Mouse (Mus musculus) spleen, postnatal 36 days (tissue): ENCODE measurements around the gene Myo10.

ENCODE experiments used
- DNase-seq, 2 experiments: peaks; one replicate each; pipeline ENCODE4 v3.0.0; 2022; ENCODE audit warnings: low spot score in 2 of 2, mixed read lengths in 1 of 2

The Myo10 gene

DNA sequence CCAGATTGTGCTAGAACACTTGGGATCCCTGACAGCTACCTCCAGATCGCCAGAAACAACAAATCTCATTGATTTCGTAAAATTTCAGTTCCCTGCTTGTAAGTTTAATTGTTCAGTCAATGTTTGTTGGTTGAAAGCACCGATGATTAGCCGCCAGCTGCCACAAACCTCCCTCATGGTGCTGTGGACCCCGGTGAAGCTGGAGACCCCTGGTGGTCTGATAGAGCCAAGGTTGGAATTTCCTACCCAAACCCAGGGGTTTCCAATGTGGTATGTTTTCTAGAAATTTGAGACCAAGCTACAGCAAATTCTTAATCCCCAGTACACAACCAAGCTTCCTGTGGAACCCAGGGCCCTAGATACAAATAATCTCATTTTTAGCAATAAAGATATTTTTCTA lies 179.4 kb downstream of the Myo10 start:
- no peak for DNase-seq

DNA sequence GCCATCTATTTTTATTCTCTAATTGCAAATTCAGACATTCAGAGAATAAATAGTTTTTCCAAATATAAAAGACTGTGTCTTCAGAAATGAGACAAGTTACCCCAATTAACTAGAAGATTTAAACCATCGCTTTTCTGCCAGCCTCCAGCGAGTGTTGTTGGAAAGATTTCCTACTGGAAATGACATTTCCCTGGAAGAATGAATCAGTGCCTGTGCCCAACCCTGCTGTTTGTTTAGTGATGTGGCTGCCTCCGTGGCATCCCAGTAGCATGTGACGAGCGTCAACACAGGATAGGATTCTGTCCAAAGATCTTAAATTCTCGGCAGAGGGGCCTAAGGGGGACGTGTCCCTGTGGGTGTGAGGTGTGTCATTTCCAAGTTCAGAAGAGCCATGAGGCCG lies 179.9 kb downstream of the Myo10 start:
- no peak for DNase-seq

DNA sequence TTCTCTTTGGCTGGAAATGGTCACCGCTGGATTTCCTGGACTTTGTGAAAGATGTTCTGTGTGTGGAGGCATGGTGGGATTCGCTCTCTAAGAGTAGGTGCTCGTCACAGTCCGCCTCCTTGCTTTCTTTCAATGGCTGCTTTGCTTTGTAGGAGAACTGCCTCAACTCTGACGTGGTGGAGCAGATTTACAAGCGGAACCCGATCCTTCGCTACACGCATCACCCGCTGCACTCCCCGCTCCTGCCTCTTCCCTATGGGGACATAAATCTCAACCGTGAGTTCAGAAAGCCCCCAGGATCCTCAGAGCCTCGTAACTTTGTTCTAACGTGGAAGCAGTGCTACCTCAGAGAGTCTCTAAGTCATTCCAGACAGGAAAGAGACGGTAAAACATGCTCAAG lies 180.8 kb downstream of the Myo10 start:
- DNase-seq, result no peak

DNA sequence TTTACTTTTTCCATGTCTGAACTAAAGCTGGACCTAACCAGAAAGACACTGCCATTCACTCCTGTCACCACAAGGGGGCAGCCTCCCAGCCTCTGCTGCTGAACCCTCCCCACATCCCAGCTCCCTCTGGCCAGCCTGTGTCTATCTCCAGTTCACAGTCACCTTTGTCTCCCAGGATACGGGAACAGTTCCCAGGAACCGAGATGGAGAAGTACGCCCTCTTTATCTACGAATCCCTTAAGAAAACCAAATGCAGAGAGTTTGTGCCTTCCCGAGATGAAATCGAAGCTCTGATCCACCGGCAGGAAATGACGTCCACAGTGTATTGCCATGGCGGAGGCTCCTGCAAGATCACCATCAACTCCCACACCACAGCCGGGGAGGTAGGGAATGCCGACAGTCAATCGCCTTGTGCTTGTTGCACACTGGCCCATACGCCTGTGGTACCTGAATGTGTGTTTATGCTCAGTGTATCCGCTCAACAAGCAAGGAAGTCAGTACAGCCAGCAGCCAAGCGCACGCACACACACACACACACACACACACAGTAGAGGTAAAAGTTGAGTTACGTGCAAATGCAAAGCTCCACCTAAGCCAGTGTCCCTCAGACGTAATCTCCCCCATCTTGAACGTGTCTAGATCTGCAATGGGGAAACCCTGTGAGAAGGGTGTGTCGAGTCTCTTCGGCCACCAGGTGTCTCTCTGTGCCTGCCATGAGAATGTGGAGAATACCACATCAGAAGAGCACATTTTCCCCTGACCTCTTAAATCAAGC lies 183.2 kb downstream of the Myo10 start:
- peak; percentile 45 to 55 for DNase-seq

DNA sequence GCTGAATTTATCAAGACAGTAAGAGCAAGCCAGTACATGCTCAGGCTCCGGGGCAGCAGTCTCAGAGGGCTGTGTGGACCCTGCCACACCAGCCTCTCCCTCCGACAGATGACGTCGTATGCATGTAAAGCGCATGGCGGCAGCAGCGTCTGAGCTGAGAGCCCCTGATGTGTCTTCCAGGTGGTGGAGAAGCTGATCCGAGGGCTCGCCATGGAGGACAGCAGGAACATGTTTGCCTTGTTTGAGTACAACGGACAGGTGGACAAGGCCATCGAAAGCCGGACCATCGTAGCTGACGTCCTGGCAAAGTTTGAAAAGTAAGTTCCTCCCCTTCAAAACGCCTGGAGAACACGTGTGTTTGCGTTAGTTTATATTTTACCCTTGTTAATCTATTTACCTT lies 184.0 kb downstream of the Myo10 start:
- DNase-seq, result no peak

DNA sequence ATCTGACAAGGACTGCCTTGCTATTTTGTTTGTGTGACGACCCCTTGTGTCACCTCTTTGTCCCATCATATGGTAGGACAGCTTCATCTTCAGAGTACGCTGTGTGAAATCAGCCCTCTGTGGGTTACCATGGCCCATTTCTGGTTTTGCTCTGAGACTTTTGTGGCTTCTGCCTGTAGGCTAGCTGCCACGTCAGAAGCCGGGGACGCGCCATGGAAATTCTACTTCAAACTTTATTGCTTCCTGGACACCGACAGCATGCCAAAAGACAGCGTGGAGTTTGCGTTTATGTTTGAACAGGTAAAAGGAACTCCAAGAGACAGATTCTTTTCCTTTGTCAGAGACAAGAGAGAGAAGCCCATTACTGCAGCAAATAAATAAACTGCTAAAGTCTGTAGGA lies 184.6 kb downstream of the Myo10 start:
- no peak for DNase-seq

DNA sequence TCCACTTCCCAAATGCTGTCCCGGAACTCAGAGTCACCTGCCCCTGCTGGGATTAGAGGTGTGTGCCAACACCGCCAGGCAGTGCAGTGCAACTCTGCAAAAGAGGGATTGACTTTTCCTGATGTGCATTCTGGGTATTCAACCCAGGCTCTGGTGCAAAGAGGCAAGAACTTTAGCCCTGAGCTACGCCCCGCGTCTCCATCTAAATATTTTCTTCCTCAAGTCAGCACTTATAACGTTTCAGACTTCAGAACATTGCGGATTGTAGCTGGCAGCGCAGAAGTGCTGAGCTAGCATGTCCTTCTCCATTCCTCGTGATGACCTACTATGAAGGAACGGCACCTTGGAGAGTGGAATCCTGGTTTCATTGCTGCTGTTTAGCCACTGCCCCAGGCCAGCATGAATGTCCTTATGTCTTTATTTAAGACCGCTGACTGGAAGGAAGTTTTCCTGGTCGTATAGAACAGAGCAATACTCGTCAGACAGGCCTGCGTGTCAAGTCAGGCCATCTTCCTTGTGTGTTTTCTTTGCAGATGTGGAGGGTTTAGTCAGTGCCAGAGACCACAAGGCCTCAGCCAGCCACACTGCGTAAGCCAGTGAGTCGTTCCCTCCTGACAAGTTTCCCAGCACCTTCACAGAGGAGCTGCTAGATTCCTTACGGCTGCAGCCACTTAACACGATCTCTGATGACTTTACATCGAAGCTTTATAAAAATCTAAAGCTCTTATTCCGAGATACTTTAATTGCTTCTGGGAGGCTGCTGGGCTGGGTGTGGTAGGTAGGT lies 186.5 kb downstream of the Myo10 start:
- DNase-seq, result no peak

DNA sequence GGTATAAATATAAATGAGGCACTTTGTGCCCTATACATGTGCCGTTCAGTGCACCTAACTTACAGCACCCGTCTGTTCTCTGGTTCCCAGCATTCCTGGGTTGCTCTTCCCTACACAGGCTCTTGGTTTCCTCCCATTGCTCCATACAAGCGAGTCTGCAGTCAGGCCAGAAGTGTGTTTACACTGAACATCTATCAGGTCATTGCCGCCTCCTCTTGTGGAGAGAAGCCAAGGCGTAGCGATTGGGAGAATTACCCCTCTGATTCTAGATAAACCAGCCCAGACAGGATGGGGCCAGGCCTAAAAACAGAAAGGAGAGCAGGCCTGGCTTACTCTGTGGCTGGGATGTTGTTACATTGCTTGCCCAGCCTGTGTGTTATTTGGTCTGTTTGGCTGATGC lies 187.3 kb downstream of the Myo10 start:
- DNase-seq, result no peak

DNA sequence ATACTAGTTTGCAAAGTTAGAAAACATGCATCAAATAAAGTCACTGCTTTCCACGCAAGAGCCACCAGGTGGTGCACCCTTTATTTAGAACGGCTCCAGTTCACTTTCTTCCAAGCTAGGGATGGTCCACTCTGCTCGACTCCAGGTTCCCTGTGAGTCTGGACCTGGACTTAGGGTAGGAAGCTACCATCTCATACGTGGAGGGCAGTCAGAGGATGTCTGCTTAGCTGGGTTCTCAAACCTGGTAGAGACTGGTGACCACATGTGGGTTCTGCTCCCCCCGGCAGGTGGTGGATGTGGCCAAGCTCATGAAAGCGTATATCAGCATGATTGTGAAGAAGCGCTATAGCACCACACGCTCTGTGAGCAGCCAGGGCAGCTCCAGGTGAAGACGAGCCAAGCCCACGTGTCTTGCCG lies 189.5 kb downstream of the Myo10 start:
- DNase-seq, result peak; percentile 61 to 65

DNA sequence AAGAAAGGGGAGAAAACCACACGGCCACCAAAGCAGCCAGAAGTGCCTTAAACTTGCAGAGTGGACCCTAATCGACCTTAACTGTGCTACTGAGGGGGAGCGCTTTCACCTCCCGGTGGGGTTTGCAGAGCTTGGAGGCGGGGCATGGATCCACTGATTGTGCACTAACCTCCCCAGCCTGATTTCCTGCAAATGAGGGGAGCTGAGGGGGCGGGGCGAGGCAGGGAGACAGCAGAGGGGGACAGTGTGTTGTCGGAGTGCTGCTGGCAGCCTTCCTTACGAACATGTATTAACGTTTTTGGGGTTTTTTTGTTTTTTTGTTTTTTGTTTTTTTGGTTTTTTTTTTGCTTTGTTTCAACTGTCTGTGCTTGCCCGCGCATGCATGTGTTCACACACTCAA lies 190.2 kb downstream of the Myo10 start:
- peak; percentile 49 for DNase-seq

DNA sequence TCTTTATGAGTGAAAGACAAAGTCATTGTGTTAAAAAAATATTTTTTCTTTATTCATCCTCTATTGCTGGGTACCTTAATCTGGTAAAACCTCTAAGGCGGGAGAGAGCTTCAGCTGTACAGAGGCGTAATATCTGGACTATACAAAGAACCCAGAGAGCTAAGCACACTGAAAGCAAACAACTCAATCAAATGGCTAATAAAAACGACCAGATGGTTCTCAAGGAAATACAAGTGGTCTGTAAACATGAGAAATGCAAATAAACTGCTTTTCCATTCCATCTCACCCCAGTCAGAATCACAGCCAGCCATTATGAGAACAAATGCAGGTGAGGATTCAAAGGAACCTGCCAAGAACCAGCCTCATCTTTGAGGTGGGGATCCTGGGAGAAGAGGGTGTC lies 192.2 kb downstream of the Myo10 start:
- no peak for DNase-seq

DNA sequence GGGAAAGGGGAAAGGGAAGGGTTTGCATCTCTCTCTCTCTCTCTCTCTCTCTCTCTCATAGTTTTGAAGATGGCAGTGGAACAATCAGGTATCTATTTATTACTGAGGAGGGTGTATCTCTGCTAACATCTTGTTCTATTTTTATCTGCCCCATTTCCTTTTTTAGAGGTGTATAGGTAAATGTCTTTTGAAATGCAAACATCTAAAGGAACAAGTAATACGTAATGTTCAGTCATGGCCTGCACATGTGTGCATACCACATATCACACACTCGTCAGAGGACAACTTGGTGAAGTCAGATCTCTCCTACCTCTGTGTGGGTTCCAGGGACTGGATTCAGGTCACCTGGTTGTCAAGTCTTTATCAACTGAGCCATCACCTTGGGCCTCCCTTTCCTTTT lies 194.9 kb downstream of the Myo10 start:
- no peak for DNase-seq

DNA sequence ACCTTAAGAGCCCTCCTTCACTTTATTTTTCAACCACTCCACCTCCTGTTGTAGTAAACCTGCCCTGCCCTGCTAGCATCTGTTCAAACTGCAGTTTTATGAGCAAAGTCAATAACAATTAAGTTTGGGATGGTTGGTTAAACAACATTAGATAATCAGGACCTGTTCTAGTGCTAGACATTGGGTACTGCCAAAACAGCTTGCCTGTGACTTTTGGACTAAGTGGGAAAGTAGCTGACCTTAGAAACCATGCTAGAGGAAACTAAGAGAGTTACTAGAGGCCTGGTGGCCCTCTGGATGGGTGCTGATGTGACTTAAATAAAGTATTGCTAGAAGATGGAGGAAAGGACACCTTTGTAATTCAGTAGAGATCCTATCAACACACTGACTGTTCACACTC lies 199.7 kb downstream of the Myo10 start:
- no peak for DNase-seq

DNA sequence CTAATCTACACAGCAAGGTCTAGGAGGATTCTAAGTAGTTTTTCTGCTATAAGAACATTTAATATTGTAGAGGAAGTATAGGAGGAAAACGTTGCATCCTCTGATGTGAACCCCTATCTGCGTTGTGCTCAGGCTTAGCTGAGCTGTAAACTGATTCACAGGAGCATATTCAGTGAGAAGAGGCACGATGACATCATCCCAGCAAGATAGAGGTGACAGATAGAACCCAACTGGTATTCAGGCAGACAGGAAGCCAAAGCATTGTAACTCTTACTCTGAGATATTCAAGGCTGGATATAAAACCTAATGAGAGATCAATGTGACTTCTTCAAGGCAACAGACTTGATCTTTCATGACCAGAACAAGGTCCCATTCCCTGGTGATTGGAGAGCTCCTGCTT lies 200.3 kb downstream of the Myo10 start:
- no peak for DNase-seq

DNA sequence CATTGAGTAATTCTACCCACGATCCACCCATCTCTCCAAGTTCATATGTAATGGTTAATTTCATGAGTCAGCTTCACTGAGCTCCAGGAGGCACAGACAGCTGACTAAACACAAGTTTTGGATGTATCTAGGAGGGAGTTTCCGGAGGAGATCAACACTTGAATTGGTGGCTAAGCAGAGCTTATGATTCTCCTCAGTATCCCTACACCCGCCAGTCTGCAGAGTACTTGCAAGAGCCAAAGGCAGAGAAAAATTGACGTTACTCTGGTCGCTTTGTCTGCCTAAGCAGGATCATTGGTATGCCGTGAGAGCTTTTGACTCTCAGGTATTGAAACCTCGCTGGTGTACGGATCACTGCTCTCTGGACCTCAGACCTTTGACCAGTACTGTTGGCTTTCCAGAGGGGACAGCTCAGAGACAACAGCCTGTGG lies 204.2 kb downstream of the Myo10 start:
- no peak for DNase-seq

DNA sequence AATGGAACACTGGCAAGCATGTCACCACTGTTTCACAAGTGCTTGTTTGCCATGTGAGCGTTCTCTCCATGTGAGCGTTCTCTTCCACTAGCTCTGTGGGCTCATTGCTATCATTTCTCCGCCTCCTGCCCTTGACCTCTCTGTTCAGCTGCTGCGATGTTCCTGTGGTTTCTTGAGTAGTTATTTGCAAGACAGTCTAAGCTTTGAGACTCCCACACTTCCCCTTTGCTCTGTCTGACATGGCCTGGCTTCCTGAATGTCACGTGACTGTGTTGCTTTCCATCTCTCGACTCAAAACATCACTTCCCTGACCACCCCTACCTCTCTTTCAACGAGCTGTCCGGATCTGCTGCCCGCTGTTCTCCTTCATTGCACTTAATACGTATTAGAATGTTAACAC lies 206.1 kb downstream of the Myo10 start:
- peak; percentile 79 to 83 for DNase-seq

DNA sequence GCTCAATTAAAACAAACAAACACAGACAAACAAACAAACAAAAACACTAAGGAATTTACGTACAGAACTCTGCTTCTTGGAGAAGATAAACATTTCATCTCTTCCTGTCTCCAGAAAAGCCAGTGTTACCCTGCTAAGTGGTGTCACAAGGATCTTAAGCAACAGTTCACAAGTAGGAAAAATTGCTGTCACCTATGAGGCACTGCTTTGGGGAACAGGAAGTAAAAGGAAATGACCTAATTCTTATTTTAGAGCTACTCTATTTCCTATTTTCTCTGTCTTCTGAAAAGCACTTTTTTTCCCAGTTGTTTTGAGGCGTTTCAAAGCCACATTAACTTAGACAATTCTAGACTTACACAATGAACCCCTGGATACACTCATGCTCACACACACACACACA lies 208.1 kb downstream of the Myo10 start:
- DNase-seq, result peak; percentile 41 to 54

DNA sequence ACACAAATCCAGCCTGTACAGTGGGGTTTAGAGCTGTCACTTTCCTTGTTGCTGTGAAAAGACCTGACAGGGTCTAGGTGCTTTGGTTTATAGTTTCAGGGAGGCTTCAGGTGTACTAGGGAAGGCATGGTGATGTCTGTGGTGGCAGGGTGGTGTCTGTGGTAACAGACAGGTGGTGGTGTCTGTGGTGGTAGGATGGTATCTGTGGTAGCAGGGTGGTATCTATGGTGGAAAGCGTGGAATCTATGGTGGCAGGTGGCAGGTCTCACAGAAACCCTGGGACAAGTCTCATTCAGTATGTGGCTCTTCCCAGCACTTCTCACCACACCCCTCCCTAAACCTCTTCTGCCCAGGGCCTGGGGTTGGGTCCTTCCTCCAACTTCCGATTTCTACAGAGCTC lies 212.0 kb downstream of the Myo10 start:
- DNase-seq, result no peak

DNA sequence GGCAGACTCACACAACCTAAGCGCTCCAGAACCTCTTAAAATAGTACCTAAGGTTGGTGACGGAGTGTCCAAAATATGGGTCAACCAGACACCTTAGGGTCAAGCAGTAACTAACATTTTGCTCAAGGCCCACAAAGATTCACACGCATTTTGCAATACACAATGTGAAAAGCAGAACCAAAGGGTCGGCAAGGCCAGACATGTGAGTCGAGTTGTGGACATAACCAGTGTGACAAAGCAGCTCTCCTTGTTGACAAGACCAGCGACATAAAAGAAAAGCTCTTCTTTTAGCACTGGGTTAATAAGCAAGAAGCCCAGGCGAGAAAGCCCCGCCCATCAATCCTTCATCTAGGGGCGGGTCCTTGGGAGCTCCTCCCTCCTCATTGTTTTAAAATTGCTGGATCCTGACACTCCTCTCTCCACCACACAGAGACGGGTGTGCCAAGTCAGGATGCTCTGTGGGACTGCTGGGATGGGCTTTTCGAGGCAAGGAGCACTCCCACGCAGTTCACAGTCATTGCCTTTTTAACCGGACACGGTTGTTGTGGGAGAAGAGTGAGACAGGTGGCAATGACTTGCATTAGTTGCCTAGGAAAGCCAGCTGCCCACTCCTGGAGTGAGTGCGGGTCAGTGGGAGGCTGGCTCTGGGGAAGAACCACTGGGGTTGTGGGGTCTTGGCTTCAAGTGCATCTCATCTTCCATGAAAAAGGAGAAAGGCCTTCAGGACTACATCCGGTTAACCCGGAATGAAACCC lies 212.8 kb downstream of the Myo10 start:
- no peak for DNase-seq

DNA sequence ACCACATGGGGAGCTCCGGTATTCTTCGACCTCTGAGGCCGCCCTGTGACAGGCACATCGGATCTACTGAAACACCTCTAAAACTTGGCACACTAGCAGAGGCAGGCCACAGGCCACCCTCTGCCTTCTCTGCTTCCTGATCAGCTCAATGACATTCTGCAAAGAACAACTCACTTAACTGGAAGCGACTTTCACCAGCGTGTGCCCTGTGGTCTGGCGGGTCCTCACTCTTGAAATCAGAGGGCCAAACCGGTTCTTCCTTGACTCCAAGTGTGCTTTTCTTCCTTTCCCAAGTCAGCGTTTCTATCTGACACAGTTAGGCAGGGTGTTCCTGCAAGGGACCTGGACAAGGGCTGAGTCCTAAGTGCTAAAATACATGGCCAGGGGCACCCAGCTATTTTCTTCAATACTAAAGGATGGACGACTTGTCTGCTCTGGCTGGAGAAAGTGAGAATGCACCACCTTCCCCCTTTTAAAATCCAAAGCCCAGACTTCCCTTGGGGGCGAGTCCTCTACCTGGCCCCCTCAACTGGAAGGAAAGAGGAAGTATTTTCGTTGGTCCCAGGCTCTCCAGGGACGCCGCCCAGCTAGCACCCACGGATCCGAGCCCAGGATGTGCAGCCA lies 220.2 kb downstream of the Myo10 start:
- DNase-seq, result no peak

DNA sequence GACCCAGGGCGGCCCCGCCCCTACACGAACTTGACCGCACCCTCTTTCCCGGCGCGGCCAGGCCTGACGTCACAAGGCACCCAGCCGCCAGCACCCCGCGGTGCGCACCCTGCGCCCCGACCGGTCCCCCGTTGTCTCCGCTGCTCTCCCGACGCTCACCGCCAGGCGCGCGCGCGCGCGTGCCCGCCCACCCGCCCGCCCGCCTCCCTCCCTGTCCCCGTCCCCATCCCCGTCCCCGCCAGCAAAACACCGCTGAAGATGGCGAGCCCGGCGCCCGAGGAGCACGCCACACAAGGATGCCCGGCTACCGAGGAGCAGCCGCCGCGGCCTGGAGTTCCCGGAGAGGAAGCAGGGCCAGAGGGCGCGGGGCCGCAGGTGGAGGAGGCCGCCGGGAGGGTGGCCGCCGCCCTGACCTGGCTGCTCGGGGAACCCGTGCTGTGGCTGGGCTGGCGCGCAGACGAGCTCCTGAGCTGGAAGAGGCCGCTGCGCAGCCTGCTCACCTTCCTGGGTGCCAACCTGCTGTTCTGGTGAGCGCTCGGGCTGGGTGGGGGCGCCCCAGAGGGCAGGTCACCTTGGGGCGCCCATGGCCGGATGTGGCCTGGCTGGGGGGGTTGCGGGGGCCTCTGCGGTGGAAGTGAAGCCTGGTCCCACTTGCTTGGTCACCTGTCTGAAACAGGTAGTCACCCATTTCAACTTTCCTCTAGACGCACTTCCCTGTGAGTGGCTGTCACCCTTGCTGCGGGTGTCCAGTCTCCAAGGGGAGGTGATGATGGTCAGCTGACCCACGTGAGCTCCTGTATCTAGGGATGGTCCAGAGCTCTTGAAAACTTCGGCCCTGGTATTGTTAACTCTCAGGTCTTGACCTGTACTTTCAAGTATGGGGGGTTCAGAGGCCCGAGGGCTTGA lies 221.0 kb downstream of the Myo10 start, which contains the start of gene Retreg1:
Gene Retreg1, plus strand, starts transcription at position 95 of the 906 bp plus-strand sequence.
- DNase-seq, result peak; percentile 90 to 91
